Mouse (Mus musculus): Measurements from ENCODE around the gene Golga4. TPM values are rescaled to one million over a fixed set of nuclear protein-coding genes. Genes with fewer than 3 reads are reported as not detected.

The Golga4 gene
- 43.9 and 47.1 TPM in 2 replicates for polyA plus RNA-seq (2014; fragmentation: Nextera tagmentation; extraction: Ambion mirVana)

GRCm38 (mm10) chr9:118506020-118506403 lies at the start of gene Golga4:
Gene Golga4 (plus strand): TSS chr9:118506267.
- peak within 1 kb of the TSS; percentile 92 for H3K4me3 ChIP-seq (replicated peaks; ENCODE audit: low read length)
- peak within 1 kb of the TSS; percentile 77 for H3K27ac ChIP-seq
- no peaks in the 10 kb centered on the region for H3K27me3 ChIP-seq (ENCODE audit: control insufficient read depth, insufficient read depth, low read length)
- H3K4me2 ChIP-seq (replicated peaks) = peak within 1 kb of the TSS; percentile 99
- peak; percentile 92 for DNase-seq (ENCODE audit: low spot score)
- 0 out of 2 replicates have a peak, but pooled peaks cover 4% of the 10 kb centered on the region for H3K36me3 ChIP-seq (replicated peaks; ENCODE audit: control insufficient read depth, insufficient read depth)
- peaks cover 32% of the 10 kb centered on the region for H3K4me1 ChIP-seq (replicated peaks; ENCODE audit: control insufficient read depth, insufficient read depth, low read length)
- ATAC-seq (ENCODE audit: low FRiP score) = peak; percentile 94
- H3K9me3 ChIP-seq (ENCODE audit: control insufficient read depth, low read length) = no peaks in the 10 kb centered on the region
- WGBS = under 1% methylated on average over 43 of the region's 43 CpGs
- H3K9ac ChIP-seq = peak within 1 kb of the TSS; percentile 92

GRCm38 (mm10) chr9:118456405-118456804 lies 49.7 kb upstream of the Golga4 start:
- DNase-seq (ENCODE audit: low spot score) = no peak
- no peaks in the 10 kb centered on the region for H3K9me3 ChIP-seq (ENCODE audit: control insufficient read depth, low read length)
- no peak overlapping the region for H3K9ac ChIP-seq
- H3K4me2 ChIP-seq (replicated peaks) = no peak overlapping the region
- H3K4me3 ChIP-seq (replicated peaks; ENCODE audit: low read length) = no peak overlapping the region
- no peaks in the 10 kb centered on the region for H3K4me1 ChIP-seq (replicated peaks; ENCODE audit: control insufficient read depth, insufficient read depth, low read length)
- 32% methylated on average over 5 of the region's 6 CpGs for WGBS
- no peak for ATAC-seq (ENCODE audit: low FRiP score)
- H3K36me3 ChIP-seq (replicated peaks; ENCODE audit: control insufficient read depth, insufficient read depth) = no peaks in the 10 kb centered on the region
- H3K27ac ChIP-seq = no peak overlapping the region
- no peaks in the 10 kb centered on the region for H3K27me3 ChIP-seq (ENCODE audit: control insufficient read depth, insufficient read depth, low read length)

- Histone ChIP-seq H3K27ac (no peak overlapping the region), H3K27me3 (ENCODE audit: control insufficient read depth, insufficient read depth, low read length) (no peaks in the 10 kb centered on the region), H3K36me3 (replicated peaks; ENCODE audit: control insufficient read depth, insufficient read depth) (no peaks in the 10 kb centered on the region), H3K9ac (no peak overlapping the region), H3K9me3 (ENCODE audit: control insufficient read depth, low read length) (no peaks in the 10 kb centered on the region), H3K4me2 (replicated peaks) (no peak overlapping the region), H3K4me3 (replicated peaks; ENCODE audit: low read length) (no peak overlapping the region), H3K4me1 (replicated peaks; ENCODE audit: control insufficient read depth, insufficient read depth, low read length) (no peaks in the 10 kb centered on the region)
- no peak for DNase-seq (ENCODE audit: low spot score)
- ATAC-seq (ENCODE audit: low FRiP score) = no peak
- WGBS = 21% methylated on average over 5 of the region's 5 CpGs
Observed at GRCm38 (mm10) chr9:118458039-118458438, 48.0 kb upstream of the Golga4 start.

GRCm38 (mm10) chr9:118464031-118464430 lies 42.0 kb upstream of the Golga4 start:
- Histone ChIP-seq H3K36me3 (replicated peaks; ENCODE audit: control insufficient read depth, insufficient read depth) (no peaks in the 10 kb centered on the region), H3K9ac (no peak overlapping the region), H3K4me1 (replicated peaks; ENCODE audit: control insufficient read depth, insufficient read depth, low read length) (no peaks in the 10 kb centered on the region), H3K4me2 (replicated peaks) (no peak overlapping the region), H3K9me3 (ENCODE audit: control insufficient read depth, low read length) (no peaks in the 10 kb centered on the region), H3K27ac (no peak overlapping the region), H3K27me3 (ENCODE audit: control insufficient read depth, insufficient read depth, low read length) (peaks cover 32% of the 10 kb centered on the region), H3K4me3 (replicated peaks; ENCODE audit: low read length) (no peak overlapping the region)
- DNase-seq (ENCODE audit: low spot score) (no peak), ATAC-seq (ENCODE audit: low FRiP score) (no peak)
- WGBS = 75% methylated on average over 1 of the region's 1 CpGs

- no peak for ATAC-seq (ENCODE audit: low FRiP score)
- H3K4me1 ChIP-seq (replicated peaks; ENCODE audit: control insufficient read depth, insufficient read depth, low read length) = no peaks in the 10 kb centered on the region
- H3K27ac ChIP-seq = no peak overlapping the region
- H3K4me3 ChIP-seq (replicated peaks; ENCODE audit: low read length) = no peak overlapping the region
- H3K4me2 ChIP-seq (replicated peaks) = no peak overlapping the region
- no peaks in the 10 kb centered on the region for H3K9me3 ChIP-seq (ENCODE audit: control insufficient read depth, low read length)
- peaks cover 74% of the 10 kb centered on the region for H3K27me3 ChIP-seq (ENCODE audit: control insufficient read depth, insufficient read depth, low read length)
- H3K36me3 ChIP-seq (replicated peaks; ENCODE audit: control insufficient read depth, insufficient read depth) = no peaks in the 10 kb centered on the region
- 3% methylated on average over 14 of the region's 14 CpGs for whole genome bisulfite sequencing
- DNase-seq (ENCODE audit: low spot score) = no peak
- no peak overlapping the region for H3K9ac ChIP-seq
Observed at GRCm38 (mm10) chr9:118468301-118468700, 37.8 kb upstream of the Golga4 start.

GRCm38 (mm10) chr9:118469272-118469671 lies 36.8 kb upstream of the Golga4 start:
- Histone ChIP-seq H3K9me3 (ENCODE audit: control insufficient read depth, low read length) (no peaks in the 10 kb centered on the region), H3K9ac (no peak overlapping the region), H3K27me3 (ENCODE audit: control insufficient read depth, insufficient read depth, low read length) (peaks cover 79% of the 10 kb centered on the region), H3K4me3 (replicated peaks; ENCODE audit: low read length) (no peak overlapping the region), H3K4me1 (replicated peaks; ENCODE audit: control insufficient read depth, insufficient read depth, low read length) (no peaks in the 10 kb centered on the region), H3K27ac (no peak overlapping the region), H3K4me2 (replicated peaks) (no peak overlapping the region), H3K36me3 (replicated peaks; ENCODE audit: control insufficient read depth, insufficient read depth) (no peaks in the 10 kb centered on the region)
- DNase-seq (ENCODE audit: low spot score) (no peak), ATAC-seq (ENCODE audit: low FRiP score) (no peak)
- WGBS = 6% methylated on average over 16 of the region's 16 CpGs

- no peak overlapping the region for H3K4me3 ChIP-seq (replicated peaks; ENCODE audit: low read length)
- H3K27ac ChIP-seq = no peak overlapping the region
- peaks cover 90% of the 10 kb centered on the region for H3K27me3 ChIP-seq (ENCODE audit: control insufficient read depth, insufficient read depth, low read length)
- H3K9ac ChIP-seq = no peak overlapping the region
- ATAC-seq (ENCODE audit: low FRiP score) (no peak), DNase-seq (ENCODE audit: low spot score) (no peak)
- no peaks in the 10 kb centered on the region for H3K9me3 ChIP-seq (ENCODE audit: control insufficient read depth, low read length)
- no peaks in the 10 kb centered on the region for H3K36me3 ChIP-seq (replicated peaks; ENCODE audit: control insufficient read depth, insufficient read depth)
- no peaks in the 10 kb centered on the region for H3K4me1 ChIP-seq (replicated peaks; ENCODE audit: control insufficient read depth, insufficient read depth, low read length)
- H3K4me2 ChIP-seq (replicated peaks) = no peak overlapping the region
- WGBS = 6% methylated on average over 3 of the region's 3 CpGs
Observed at GRCm38 (mm10) chr9:118471296-118471695, 34.8 kb upstream of the Golga4 start.

GRCm38 (mm10) chr9:118476211-118476765 lies 29.8 kb upstream of the Golga4 start:
- WGBS = 1% methylated on average over 22 of the region's 22 CpGs
- Histone ChIP-seq H3K4me3 (replicated peaks; ENCODE audit: low read length) (peak overlapping the region; percentile 7; the same call in 1 of the 2 replicates), H3K27ac (no peak overlapping the region), H3K36me3 (replicated peaks; ENCODE audit: control insufficient read depth, insufficient read depth) (no peaks in the 10 kb centered on the region), H3K4me1 (replicated peaks; ENCODE audit: control insufficient read depth, insufficient read depth, low read length) (0 out of 2 replicates have a peak, but pooled peaks cover 9% of the 10 kb centered on the region), H3K9ac (no peak overlapping the region), H3K4me2 (replicated peaks) (peak overlapping the region; percentile 37), H3K9me3 (ENCODE audit: control insufficient read depth, low read length) (no peaks in the 10 kb centered on the region), H3K27me3 (ENCODE audit: control insufficient read depth, insufficient read depth, low read length) (peaks cover 89% of the 10 kb centered on the region)
- DNase-seq (ENCODE audit: low spot score) (peak; percentile 34), ATAC-seq (ENCODE audit: low FRiP score) (no peak)

- 0 out of 2 replicates have a peak, but pooled peaks cover 9% of the 10 kb centered on the region for H3K4me1 ChIP-seq (replicated peaks; ENCODE audit: control insufficient read depth, insufficient read depth, low read length)
- under 1% methylated on average over 33 of the region's 33 CpGs for WGBS
- peak; percentile 54 for DNase-seq (ENCODE audit: low spot score)
- H3K27me3 ChIP-seq (ENCODE audit: control insufficient read depth, insufficient read depth, low read length) = peaks cover 89% of the 10 kb centered on the region
- H3K9me3 ChIP-seq (ENCODE audit: control insufficient read depth, low read length) = no peaks in the 10 kb centered on the region
- H3K36me3 ChIP-seq (replicated peaks; ENCODE audit: control insufficient read depth, insufficient read depth) = no peaks in the 10 kb centered on the region
- no peak overlapping the region for H3K27ac ChIP-seq
- peak overlapping the region; percentile 7; the same call in 1 of the 2 replicates for H3K4me3 ChIP-seq (replicated peaks; ENCODE audit: low read length)
- no peak overlapping the region for H3K9ac ChIP-seq
- ATAC-seq (ENCODE audit: low FRiP score) = no peak
- H3K4me2 ChIP-seq (replicated peaks) = peak overlapping the region; percentile 37
Observed at GRCm38 (mm10) chr9:118476766-118477271, 29.2 kb upstream of the Golga4 start.

All from hindbrain, embryonic 14.5 days (tissue).